Mouse (Mus musculus) megakaryocyte, embryonic 14.5 days (primary cell): ENCODE measurements at regions not wholly inside any gene's neighbourhood (a gene's known extent, or its start where the extent isn't known, plus 50 kb on each side); places are given as distances from the start of the nearest gene placed in this dataset.
A peak's percentile ranks its signal among the peaks of the same experiment; 100 is the strongest.

Experiments used
- H3K27me3 ChIP-seq: replicated peaks from 2 replicates; pipeline ENCODE3; 2012; ENCODE audit warnings: inconsistent platforms
- H3K36me3 ChIP-seq: replicated peaks from 2 replicates; pipeline ENCODE3; 2012; ENCODE audit warnings: low read length, inconsistent platforms, mixed read lengths
- H3K4me1 ChIP-seq: 2 replicates; pipeline ENCODE4 v1.6.1; 2012; ENCODE audit warnings: inconsistent platforms
- H3K4me3 ChIP-seq: replicated peaks from 2 replicates; pipeline ENCODE3; 2012; ENCODE audit warnings: moderate library complexity, mild to moderate bottlenecking, inconsistent platforms
- H3K9me3 ChIP-seq: 2 replicates; pipeline ENCODE4 v1.6.1; 2012; ENCODE audit warnings: inconsistent platforms
- FLI1 ChIP-seq: IDR thresholded peaks from 2 replicates; pipeline ENCODE4 v1.6.1; 2012; ENCODE audit warnings: low read length, inconsistent platforms, mixed read lengths
- GATA1 ChIP-seq: IDR thresholded peaks from 3 replicates; pipeline ENCODE4 v1.6.1; 2012; ENCODE audit warnings: mixed read lengths, low read length, inconsistent platforms, borderline replicate concordance

DNA sequence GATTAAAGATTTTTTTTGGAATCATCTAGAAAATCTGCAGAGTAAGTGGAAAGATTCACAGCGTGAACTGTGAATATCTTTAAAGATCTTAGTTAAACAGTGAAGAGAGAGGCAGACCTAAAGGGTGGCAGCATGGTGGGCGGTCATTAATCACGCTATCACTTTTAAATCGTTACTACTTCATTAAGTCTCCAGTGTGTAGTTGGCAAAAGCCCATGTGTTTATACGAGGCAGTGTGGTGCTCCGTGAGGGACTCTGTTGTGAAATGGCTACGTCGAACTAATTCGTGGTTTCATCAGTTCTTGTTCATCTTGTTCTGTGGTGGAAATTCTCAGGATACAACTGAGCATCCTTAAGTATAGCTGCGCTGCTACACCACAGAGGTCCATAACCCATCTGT, 188.2 kb upstream of the Sox9 start:
- H3K9me3 ChIP-seq, result peaks cover 31% of the 10 kb centered on the region
- no peaks in the 10 kb centered on the region for H3K36me3 ChIP-seq
- H3K27me3 ChIP-seq, result no peaks in the 10 kb centered on the region
- H3K4me3 ChIP-seq, result no peak overlapping the region
- H3K4me1 ChIP-seq, result no peaks in the 10 kb centered on the region
- TF ChIP-seq GATA1, result no peak
- TF ChIP-seq FLI1, result no peak

DNA sequence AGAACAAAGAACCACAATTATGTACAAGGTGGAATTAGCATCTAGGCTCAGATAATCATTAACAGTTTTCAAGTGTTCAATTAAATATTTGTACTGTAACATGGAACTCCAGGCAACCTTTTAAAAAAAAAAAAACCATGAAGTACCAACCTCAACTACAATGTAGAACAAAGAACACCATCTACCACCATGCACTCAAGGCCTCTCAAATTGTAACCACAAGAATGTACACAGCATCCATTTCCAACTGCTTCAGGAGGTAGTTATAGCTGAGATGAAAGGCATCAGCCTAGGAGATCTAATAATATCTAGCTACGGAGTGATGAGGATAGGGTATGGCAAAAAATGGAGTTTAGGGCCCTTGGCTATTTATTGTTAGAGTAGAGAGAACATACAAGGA, 174.7 kb upstream of the Sox9 start:
- Histone ChIP-seq H3K36me3 (no peaks in the 10 kb centered on the region), H3K4me1 (no peaks in the 10 kb centered on the region), H3K27me3 (no peaks in the 10 kb centered on the region), H3K4me3 (no peak overlapping the region), H3K9me3 (peaks cover 33% of the 10 kb centered on the region)
- TF ChIP-seq FLI1, result no peak
- no peak for TF ChIP-seq GATA1

GRCm38 (mm10) chr11:112609277-112609676, 172.7 kb upstream of the Sox9 start:
- H3K9me3 ChIP-seq, result peaks cover 36% of the 10 kb centered on the region
- no peaks in the 10 kb centered on the region for H3K27me3 ChIP-seq
- H3K4me1 ChIP-seq, result no peaks in the 10 kb centered on the region
- TF ChIP-seq GATA1 (no peak), FLI1 (no peak)
- no peaks in the 10 kb centered on the region for H3K36me3 ChIP-seq
- no peak overlapping the region for H3K4me3 ChIP-seq

DNA sequence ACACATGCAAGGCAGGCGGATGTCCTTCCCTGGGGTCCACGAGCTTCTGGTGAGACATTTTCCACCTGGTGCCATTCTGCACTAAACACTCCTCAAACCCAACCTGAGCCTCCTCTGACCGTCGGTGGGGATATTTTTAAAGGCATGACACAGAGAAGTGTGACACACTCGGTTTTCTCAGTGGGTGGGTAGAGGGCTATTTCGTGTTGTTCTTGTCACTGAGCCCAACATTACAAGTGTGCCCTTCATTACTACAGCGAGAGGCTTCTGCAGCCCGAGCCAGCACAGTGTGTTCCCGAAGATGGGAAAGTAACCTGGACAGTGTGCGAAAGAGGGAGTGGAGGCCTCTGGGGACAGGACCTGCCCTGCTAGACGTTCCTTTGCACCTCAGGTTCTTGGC, 171.0 kb upstream of the Sox9 start:
- H3K36me3 ChIP-seq, result no peaks in the 10 kb centered on the region
- no peak for TF ChIP-seq GATA1
- no peak for TF ChIP-seq FLI1
- no peaks in the 10 kb centered on the region for H3K27me3 ChIP-seq
- no peaks in the 10 kb centered on the region for H3K4me1 ChIP-seq
- H3K9me3 ChIP-seq, result peaks cover 40% of the 10 kb centered on the region
- no peak overlapping the region for H3K4me3 ChIP-seq

DNA sequence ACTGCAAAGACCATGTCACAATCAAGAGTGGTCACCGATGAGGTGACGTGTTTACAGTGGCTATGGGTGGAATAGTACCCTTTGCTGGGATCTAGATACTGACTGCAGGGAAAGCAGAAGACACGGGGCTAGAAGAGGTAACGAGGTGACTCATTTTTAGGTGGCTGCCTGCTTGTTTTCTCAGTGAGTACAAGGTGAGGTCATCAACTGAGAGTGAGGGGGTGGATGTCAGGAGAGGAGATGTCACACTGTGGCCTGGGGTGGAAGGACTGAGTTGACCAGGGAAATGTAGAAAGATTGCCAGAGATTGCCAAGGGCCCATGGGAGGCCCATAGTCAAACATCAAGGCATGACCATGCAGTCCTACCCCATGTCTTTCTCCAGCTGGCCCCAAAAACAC, 166.4 kb upstream of the Sox9 start:
- TF ChIP-seq GATA1, result no peak
- TF ChIP-seq FLI1, result no peak
- Histone ChIP-seq H3K27me3 (no peaks in the 10 kb centered on the region), H3K4me1 (no peaks in the 10 kb centered on the region), H3K4me3 (no peak overlapping the region), H3K36me3 (no peaks in the 10 kb centered on the region), H3K9me3 (peaks cover 59% of the 10 kb centered on the region)

- H3K4me1 ChIP-seq, result no peaks in the 10 kb centered on the region
- no peak overlapping the region for H3K4me3 ChIP-seq
- no peaks in the 10 kb centered on the region for H3K36me3 ChIP-seq
- peaks cover 57% of the 10 kb centered on the region for H3K9me3 ChIP-seq
- TF ChIP-seq FLI1 (no peak), GATA1 (no peak)
- H3K27me3 ChIP-seq, result no peaks in the 10 kb centered on the region
These were observed 165.1 kb upstream of the Sox9 start for GRCm38 (mm10) chr11:112616942-112617341.

DNA sequence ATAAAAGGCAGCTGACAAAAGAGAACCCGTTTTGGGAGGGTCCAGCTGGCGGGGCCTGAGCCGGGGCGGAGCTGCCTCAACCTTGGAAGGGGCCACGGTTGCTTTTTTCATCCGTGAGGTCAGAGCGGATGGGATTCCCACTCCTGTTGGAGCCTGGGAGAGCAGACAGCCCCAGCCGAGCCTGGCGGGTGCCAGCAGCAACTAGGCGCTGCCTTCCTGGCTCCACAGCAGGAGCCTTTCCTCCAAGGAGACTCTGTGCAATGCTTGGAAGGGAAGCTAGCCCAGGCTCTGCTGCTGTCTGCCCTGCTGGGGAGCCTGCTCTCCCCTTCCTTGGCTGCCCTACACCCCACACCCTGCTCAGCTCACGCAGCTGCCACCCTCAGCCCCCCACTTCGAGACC, 161.1 kb upstream of the Sox9 start:
- no peaks in the 10 kb centered on the region for H3K36me3 ChIP-seq
- TF ChIP-seq GATA1 (no peak), FLI1 (no peak)
- peaks cover 71% of the 10 kb centered on the region for H3K9me3 ChIP-seq
- no peaks in the 10 kb centered on the region for H3K27me3 ChIP-seq
- H3K4me3 ChIP-seq, result peak overlapping the region; percentile 21
- no peaks in the 10 kb centered on the region for H3K4me1 ChIP-seq

GRCm38 (mm10) chr11:112621385-112622120, 160.5 kb upstream of the Sox9 start:
- Histone ChIP-seq H3K4me1 (no peaks in the 10 kb centered on the region), H3K9me3 (peaks cover 67% of the 10 kb centered on the region), H3K4me3 (no peak overlapping the region), H3K27me3 (no peaks in the 10 kb centered on the region), H3K36me3 (no peaks in the 10 kb centered on the region)
- TF ChIP-seq FLI1 (no peak), GATA1 (no peak)

- TF ChIP-seq GATA1 (no peak), FLI1 (no peak)
- Histone ChIP-seq H3K9me3 (peaks cover 53% of the 10 kb centered on the region), H3K36me3 (no peaks in the 10 kb centered on the region), H3K27me3 (no peaks in the 10 kb centered on the region), H3K4me3 (no peak overlapping the region), H3K4me1 (no peaks in the 10 kb centered on the region)
These were observed 132.7 kb upstream of the Sox9 start for GRCm38 (mm10) chr11:112649298-112649697.

DNA sequence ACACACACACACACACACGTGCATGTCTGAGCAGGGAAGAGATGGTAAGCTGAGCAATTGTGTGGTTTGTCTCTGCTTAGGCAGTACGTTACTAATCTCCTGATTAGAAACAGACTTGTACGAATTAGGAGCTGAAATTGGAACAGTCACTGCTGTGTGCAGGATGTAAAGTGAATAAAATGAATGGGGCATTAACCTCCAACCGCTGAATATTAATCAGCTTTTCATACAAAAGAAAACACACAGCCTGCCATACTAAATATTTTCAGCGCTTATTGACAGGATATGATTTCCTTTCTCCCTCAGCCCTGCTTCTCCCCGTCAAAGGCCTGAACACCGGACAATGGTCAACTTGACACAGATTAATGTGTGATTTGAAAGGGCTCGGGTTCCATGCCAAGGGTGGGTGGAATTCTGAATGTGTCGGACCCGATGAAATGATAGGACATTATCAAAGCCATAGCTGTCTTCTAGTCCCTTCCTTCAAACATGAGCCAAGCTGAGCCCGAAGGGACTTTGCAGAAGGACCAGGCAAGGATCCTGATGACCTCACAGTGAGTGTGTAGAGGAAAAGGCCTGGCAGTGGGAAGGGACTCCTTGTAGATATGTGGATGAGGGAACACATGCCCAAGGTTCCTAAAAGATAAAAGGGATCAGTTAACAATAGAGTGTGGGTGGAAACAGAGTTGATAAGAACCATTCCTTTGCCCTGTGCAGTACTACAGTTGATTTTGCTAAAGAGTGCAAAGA, 124.4 kb upstream of the Sox9 start:
- no peak for TF ChIP-seq FLI1
- TF ChIP-seq GATA1, result no peak
- Histone ChIP-seq H3K9me3 (peaks cover 34% of the 10 kb centered on the region), H3K36me3 (no peaks in the 10 kb centered on the region), H3K4me3 (no peak overlapping the region), H3K27me3 (no peaks in the 10 kb centered on the region), H3K4me1 (no peaks in the 10 kb centered on the region)
